Mouse (Mus musculus) urinary bladder, postnatal 36 days (tissue): ENCODE measurements at regions not wholly inside any gene's neighbourhood (a gene's known extent, or its start where the extent isn't known, plus 50 kb on each side); places are given as distances from the start of the nearest gene placed in this dataset.
A peak's percentile ranks its signal among the peaks of the same experiment; 100 is the strongest.

Experiments used
- DNase-seq, 2 experiments: peaks; one replicate each; pipeline ENCODE4 v3.0.0; 2022; ENCODE audit warnings: low spot score in 2 of 2, mixed read lengths in 1 of 2

- no peak for DNase-seq
Observed at GRCm38 (mm10) chr16:49965528-49966250, 165.4 kb downstream of the Cd47 start.

GRCm38 (mm10) chr16:49966251-49966588 lies 165.9 kb downstream of the Cd47 start:
- no peak for DNase-seq

GRCm38 (mm10) chr16:49967110-49967509 lies 166.8 kb downstream of the Cd47 start:
- DNase-seq, result no peak

- no peak for DNase-seq
Observed at GRCm38 (mm10) chr16:49968291-49968870, 168.0 kb downstream of the Cd47 start.

GRCm38 (mm10) chr16:49969035-49969434 lies 168.7 kb downstream of the Cd47 start:
- no peak for DNase-seq

- no peak for DNase-seq
Observed at GRCm38 (mm10) chr16:49969693-49970296, 169.5 kb downstream of the Cd47 start.

GRCm38 (mm10) chr16:49970297-49970804 lies 170.0 kb downstream of the Cd47 start:
- DNase-seq, result no peak

GRCm38 (mm10) chr16:49971141-49971555 lies 170.8 kb downstream of the Cd47 start:
- DNase-seq, result no peak

- no peak for DNase-seq
Observed at GRCm38 (mm10) chr16:49977276-49977675, 176.9 kb downstream of the Cd47 start.

GRCm38 (mm10) chr16:49979426-49979940 lies 179.2 kb downstream of the Cd47 start:
- DNase-seq, result no peak

- peak in 1 of 2 experiments; percentile 14 for DNase-seq
Observed at GRCm38 (mm10) chr16:49980178-49980646, 179.9 kb downstream of the Cd47 start.

GRCm38 (mm10) chr16:49982180-49982579 lies 181.8 kb downstream of the Cd47 start:
- DNase-seq, result peak in 1 of 2 experiments; percentile 14

GRCm38 (mm10) chr16:49985082-49986076 lies 185.0 kb downstream of the Cd47 start:
- no peak for DNase-seq

- no peak for DNase-seq
Observed at GRCm38 (mm10) chr16:49986954-49987353, 186.6 kb downstream of the Cd47 start.

GRCm38 (mm10) chr16:49995822-49996221 lies 195.5 kb downstream of the Cd47 start:
- no peak for DNase-seq

GRCm38 (mm10) chr16:49996593-49996992 lies 196.3 kb downstream of the Cd47 start:
- no peak for DNase-seq

- DNase-seq, result peak in 1 of 2 experiments; percentile 21
Observed at GRCm38 (mm10) chr16:49997040-49997439, 196.7 kb downstream of the Cd47 start.

- DNase-seq, result no peak
Observed at GRCm38 (mm10) chr16:50000805-50001204, 200.5 kb downstream of the Cd47 start.

- no peak for DNase-seq
Observed at GRCm38 (mm10) chr16:50001662-50002455, 201.5 kb downstream of the Cd47 start.

- DNase-seq, result no peak
Observed at GRCm38 (mm10) chr16:50002456-50002788, 202.1 kb downstream of the Cd47 start.

GRCm38 (mm10) chr16:50009046-50009445 lies 208.7 kb downstream of the Cd47 start:
- no peak for DNase-seq
